Mouse (Mus musculus) lung, postnatal 10 days (tissue): ENCODE measurements around the gene Tle6.

Source experiments
- DNase-seq: peaks from one replicate; pipeline ENCODE4 v3.0.0; 2021

The Tle6 gene

GRCm38 (mm10) chr10:81620786-81621185, 19.9 kb upstream of the Tle6 start:
- no peak for DNase-seq

GRCm38 (mm10) chr10:81619976-81620375, 19.1 kb upstream of the Tle6 start:
- no peak for DNase-seq

GRCm38 (mm10) chr10:81615486-81615885, 14.6 kb upstream of the Tle6 start:
- DNase-seq = no peak

- DNase-seq = no peak
Measured at GRCm38 (mm10) chr10:81612779-81613178, 11.9 kb upstream of the Tle6 start.

GRCm38 (mm10) chr10:81608308-81608707, 7.4 kb upstream of the Tle6 start:
- DNase-seq = no peak

GRCm38 (mm10) chr10:81605974-81606751, 5.3 kb upstream of the Tle6 start, which contains the start of gene BC025920:
Gene BC025920, plus strand, starts transcription at chr10:81606270.
- DNase-seq = peak; percentile 98

- DNase-seq = no peak
Measured at GRCm38 (mm10) chr10:81605666-81605973, 4.7 kb upstream of the Tle6 start.

GRCm38 (mm10) chr10:81604968-81605665, 4.2 kb upstream of the Tle6 start:
- DNase-seq = peak; percentile 93

- DNase-seq = no peak
Measured at GRCm38 (mm10) chr10:81604019-81604967, 3.4 kb upstream of the Tle6 start.

GRCm38 (mm10) chr10:81602741-81603151, 1.9 kb upstream of the Tle6 start:
- peak; percentile 62 for DNase-seq

- DNase-seq = no peak
Measured at GRCm38 (mm10) chr10:81601396-81601905, 578 bp upstream of the Tle6 start.

GRCm38 (mm10) chr10:81600096-81600495, 777 bp downstream of the Tle6 start:
- DNase-seq = no peak

GRCm38 (mm10) chr10:81599630-81600029, 1.2 kb downstream of the Tle6 start:
- DNase-seq = no peak

GRCm38 (mm10) chr10:81598871-81599270, 2.0 kb downstream of the Tle6 start:
- no peak for DNase-seq

GRCm38 (mm10) chr10:81598342-81598741, 2.5 kb downstream of the Tle6 start:
- DNase-seq = no peak

GRCm38 (mm10) chr10:81597137-81597950, 3.5 kb downstream of the Tle6 start:
- peak; percentile 73 for DNase-seq

GRCm38 (mm10) chr10:81596611-81597010, 4.3 kb downstream of the Tle6 start:
- no peak for DNase-seq

- DNase-seq = no peak
Measured at GRCm38 (mm10) chr10:81595599-81595998, 5.3 kb downstream of the Tle6 start.

GRCm38 (mm10) chr10:81593935-81594334, 6.9 kb downstream of the Tle6 start:
- no peak for DNase-seq

- no peak for DNase-seq
Measured at GRCm38 (mm10) chr10:81593223-81593622, 7.7 kb downstream of the Tle6 start.

- DNase-seq = no peak
Measured at GRCm38 (mm10) chr10:81592631-81593030, 8.2 kb downstream of the Tle6 start.

GRCm38 (mm10) chr10:81591846-81592245, 9.0 kb downstream of the Tle6 start:
- no peak for DNase-seq
